Mouse (Mus musculus) adipocyte (in vitro differentiated cells): ENCODE measurements around the gene Tnc.

ENCODE experiments used
- DNase-seq: peaks from one replicate; pipeline ENCODE4 v3.0.0-alpha.2; 2016; ENCODE audit warnings: low spot score

Tnc gene

GRCm38 (mm10) chr4:64046831-64047493 is at the start of gene Tnc:
TSS of gene Tnc (minus strand) at chr4:64047015.
- DNase-seq, result peak; percentile 93

- DNase-seq, result no peak
Observed at GRCm38 (mm10) chr4:64094221-64094620, 47.4 kb upstream of the Tnc start.

- no peak for DNase-seq
Observed at GRCm38 (mm10) chr4:64092857-64093256, 46.0 kb upstream of the Tnc start.

- DNase-seq, result no peak
Observed at GRCm38 (mm10) chr4:64089378-64089777, 42.6 kb upstream of the Tnc start.

- no peak for DNase-seq
Observed at GRCm38 (mm10) chr4:64087675-64088074, 40.9 kb upstream of the Tnc start.

- no peak for DNase-seq
Observed at GRCm38 (mm10) chr4:64085993-64086567, 39.3 kb upstream of the Tnc start.

GRCm38 (mm10) chr4:64083858-64084257 is 37.0 kb upstream of the Tnc start:
- DNase-seq, result no peak

GRCm38 (mm10) chr4:64078029-64078619 is 31.3 kb upstream of the Tnc start:
- DNase-seq, result peak; percentile 86

- peak; percentile 90 for DNase-seq
Observed at GRCm38 (mm10) chr4:64076349-64077025, 29.7 kb upstream of the Tnc start.

- peak; percentile 36 for DNase-seq
Observed at GRCm38 (mm10) chr4:64074725-64075124, 27.9 kb upstream of the Tnc start.

- DNase-seq, result no peak
Observed at GRCm38 (mm10) chr4:64067394-64067793, 20.6 kb upstream of the Tnc start.

- no peak for DNase-seq
Observed at GRCm38 (mm10) chr4:64065266-64065665, 18.5 kb upstream of the Tnc start.

- DNase-seq, result no peak
Observed at GRCm38 (mm10) chr4:64058856-64059231, 12.0 kb upstream of the Tnc start.

- DNase-seq, result no peak
Observed at GRCm38 (mm10) chr4:64058048-64058855, 11.4 kb upstream of the Tnc start.

- peak; percentile 40 for DNase-seq
Observed at GRCm38 (mm10) chr4:64048177-64048576, 1.4 kb upstream of the Tnc start.

- DNase-seq, result no peak
Observed at GRCm38 (mm10) chr4:64043893-64044292, 2.9 kb downstream of the Tnc start.

- peak; percentile 51 for DNase-seq
Observed at GRCm38 (mm10) chr4:64043371-64043770, 3.4 kb downstream of the Tnc start.

GRCm38 (mm10) chr4:64039091-64039490 is 7.7 kb downstream of the Tnc start:
- DNase-seq, result no peak

- no peak for DNase-seq
Observed at GRCm38 (mm10) chr4:64037513-64037912, 9.3 kb downstream of the Tnc start.

- peak; percentile 41 for DNase-seq
Observed at GRCm38 (mm10) chr4:64034724-64035123, 12.1 kb downstream of the Tnc start.

- peak; percentile 8 for DNase-seq
Observed at GRCm38 (mm10) chr4:64033191-64033590, 13.6 kb downstream of the Tnc start.

- DNase-seq, result no peak
Observed at GRCm38 (mm10) chr4:64029486-64029885, 17.3 kb downstream of the Tnc start.
